9 mouse cellular contexts compared by ENCODE assay signal in genomic region chr4:149075871-149076575, GRCm38 (mm10). TPM values are rescaled to one million over a fixed set of nuclear protein-coding genes. Genes with fewer than 3 reads are reported as not detected.
DNase-seq lines count a peak whose midpoint lies in the region; ATAC-seq and TF ChIP-seq lines count a peak whose summit lies in the region.
"Had no signal": no experiment of that assay in that cellular context is flagged by ENCODE, and none has a peak within 500 bp of the region (broad histone marks: within the 10 kb centered on the region; RNA-seq: fewer than 3 reads in every experiment).

No protein-coding gene starts in this region.

- 18% methylated on average over 10 of the region's 10 CpGs for WGBS in hindbrain, postnatal 0 days

- intact Hi-C loops in gastrocnemius, adult 2 months (cut with DNase I), result loop anchor here (2.0 kb wide), 2 partner anchors 61 to 371 kb away; partner anchors contain the start of gene Cenps

- H3K9ac ChIP-seq in hindbrain, postnatal 0 days (replicated peaks; ENCODE audit: low read length), result no peak overlapping the region

- peaks cover 7% of the 10 kb centered on the region; the same call in 1 of the 2 replicates for H3K36me3 ChIP-seq in hindbrain, postnatal 0 days (ENCODE audit: insufficient read depth, low read length)

- peak; percentile 66 for TF ChIP-seq CTCF in gastrocnemius, adult 2 months (IDR thresholded peaks at IDR 0.05)
- peak; percentile 76 for TF ChIP-seq CTCF in hindbrain, postnatal 0 days (IDR thresholded peaks at IDR 0.05; ENCODE audit: low read depth)

- ATAC-seq in hindbrain, postnatal 0 days, result peak; percentile 83

- H3K4me2 ChIP-seq in hindbrain, postnatal 0 days (ENCODE audit: low read depth, low read length), result no peak overlapping the region

- peak; percentile 87 for DNase-seq in R1 (ENCODE audit: low read depth, low spot score)
- peak; percentile 67 to 68 for DNase-seq in cerebellum, postnatal 25 days
- peak; percentile 48 for DNase-seq in gastrocnemius, adult 2 months
- DNase-seq in hindbrain, postnatal 0 days (ENCODE audit: low spot score), result peak; percentile 85
- peak; percentile 65 to 69 for DNase-seq in left cerebral cortex, adult 18-20 months (ENCODE audit: low spot score in 2 of 2)
- peak; percentile 70 to 84 for DNase-seq in lung, postnatal 4 days
- DNase-seq in right cerebral cortex, adult 18-20 months, result peak; percentile 74
- peak; percentile 41 for DNase-seq in urinary bladder, adult 2 months (ENCODE audit: low spot score)

- H3K9me3 ChIP-seq in hindbrain, postnatal 0 days (ENCODE audit: low read length), result no peaks in the 10 kb centered on the region

- no peak overlapping the region for H3K4me3 ChIP-seq in gastrocnemius, adult 2 months
- no peak overlapping the region for H3K4me3 ChIP-seq in hindbrain, postnatal 0 days (ENCODE audit: low read length)

- H3K27me3 ChIP-seq in hindbrain, postnatal 0 days (ENCODE audit: insufficient read depth, low read length), result no peaks in the 10 kb centered on the region

- no peaks in the 10 kb centered on the region for H3K4me1 ChIP-seq in hindbrain, postnatal 0 days (ENCODE audit: insufficient read depth, low read length)

- no peak overlapping the region; the same call in 1 of the 2 replicates for H3K27ac ChIP-seq in gastrocnemius, adult 2 months
- H3K27ac ChIP-seq in hindbrain, postnatal 0 days, result no peak overlapping the region
- H3K27ac ChIP-seq: macrophage had no signal

RNA-seq across cellular contexts. Expression of gene Pex14, which starts 23.7 kb away (rescaled TPM):
- 10 to 100 TPM; 21.6 to 24.3 TPM for total RNA-seq in gastrocnemius, adult 2 months (2021)
- total RNA-seq in hindbrain, postnatal 0 days (2014; rRNA removed), result 70.4 and 81.7 TPM in 2 replicates
- polyA plus RNA-seq in hindbrain, postnatal 0 days (2015; fragmentation: Nextera tagmentation; extraction: Ambion mirVana), result 62.1 and 62.9 TPM in 2 replicates
- 10 to 100 TPM; 52.1 to 55.0 TPM for total RNA-seq in left cerebral cortex, adult 18-20 months (2021)
- polyA plus RNA-seq in urinary bladder, adult 2 months (2012; rRNA removed), result 31.1 and 31.8 TPM in 2 replicates

RNA-seq across cellular contexts. Expression of gene Dffa, which starts 27.9 kb away (rescaled TPM):
- total RNA-seq in gastrocnemius, adult 2 months (2021), result 10 to 100 TPM; 60.4 to 90.0 TPM
- total RNA-seq in hindbrain, postnatal 0 days (2014; rRNA removed), result 11.4 and 16.6 TPM in 2 replicates
- 22.9 and 26.9 TPM in 2 replicates for polyA plus RNA-seq in hindbrain, postnatal 0 days (2015; fragmentation: Nextera tagmentation; extraction: Ambion mirVana)
- 10 to 100 TPM; 58.9 to 62.9 TPM for total RNA-seq in left cerebral cortex, adult 18-20 months (2021)
- polyA plus RNA-seq in urinary bladder, adult 2 months (2012; rRNA removed), result 28.6 and 32.9 TPM in 2 replicates

RNA-seq across cellular contexts. Expression of gene Cort, which starts 50.5 kb away (rescaled TPM):
- under 1 TPM; 0.36 to 0.51 TPM for total RNA-seq in gastrocnemius, adult 2 months (2021)
- total RNA-seq in hindbrain, postnatal 0 days (2014; rRNA removed), result 2.7 TPM in 1 of 2 replicates, not detected in the other
- 0.38 and 0.93 TPM in 2 replicates for polyA plus RNA-seq in hindbrain, postnatal 0 days (2015; fragmentation: Nextera tagmentation; extraction: Ambion mirVana)
- total RNA-seq in left cerebral cortex, adult 18-20 months (2021), result 10 to 100 TPM in 1 of 2 experiments, 1 to 10 TPM in 1; 8.2 to 16.5 TPM
- polyA plus RNA-seq in urinary bladder, adult 2 months (2012; rRNA removed), result not detected in 2 replicates
- polyA plus RNA-seq: macrophage had no signal
